Mouse (Mus musculus): ENCODE measurements around the gene Setx. TPM values are rescaled to one million over a fixed set of nuclear protein-coding genes. Genes with fewer than 3 reads are reported as not detected.

Setx gene
- total RNA-seq, 2 experiments from 2014 or later = 48.1 to 49.4 TPM

- peak; percentile 61 to 73 for DNase-seq (ENCODE audit: low spot score in 2 of 2)
Observed at GRCm38 (mm10) chr2:29216286-29217012, 92.5 kb downstream of the Setx start.

GRCm38 (mm10) chr2:29217042-29217441 lies 93.1 kb downstream of the Setx start:
- DNase-seq (ENCODE audit: low spot score in 2 of 2) = no peak

- DNase-seq (ENCODE audit: low spot score in 2 of 2) = peak; percentile 80 to 83
Observed at GRCm38 (mm10) chr2:29217897-29218296, 93.9 kb downstream of the Setx start.

GRCm38 (mm10) chr2:29218831-29219230 lies 94.8 kb downstream of the Setx start:
- no peak for DNase-seq (ENCODE audit: low spot score in 2 of 2)

GRCm38 (mm10) chr2:29222302-29222701 lies 98.3 kb downstream of the Setx start:
- DNase-seq (ENCODE audit: low spot score in 2 of 2) = no peak

GRCm38 (mm10) chr2:29223591-29224262 lies 99.7 kb downstream of the Setx start:
- DNase-seq (ENCODE audit: low spot score in 2 of 2) = no peak

- DNase-seq (ENCODE audit: low spot score in 2 of 2) = no peak
Observed at GRCm38 (mm10) chr2:29226671-29227070, 102.7 kb downstream of the Setx start.

- peak; percentile 54 to 56 for DNase-seq (ENCODE audit: low spot score in 2 of 2)
Observed at GRCm38 (mm10) chr2:29230191-29230835, 106.3 kb downstream of the Setx start.

Other genes with a start within 250 kb of the Setx start
- gene Barhl1, start 207.5 kb upstream of the Setx start, total RNA-seq (2021) = under 1 TPM; 0.20 to 0.23 TPM
- 1 to 10 TPM in 1 of 2 experiments, under 1 TPM in 1; 0.64 to 1.2 TPM for gene Cfap77, start 69.1 kb upstream of the Setx start, total RNA-seq (2021)
- 10 to 100 TPM; 10.5 to 12.0 TPM for gene Ttf1, start 63.9 kb upstream of the Setx start, total RNA-seq (2021)
- gene Ntng2, start 128.8 kb downstream of the Setx start, total RNA-seq (2021) = 100 to 1,000 TPM; 134 to 147 TPM
- 10 to 100 TPM; 39.5 to 41.5 TPM for gene Med27, start 222.6 kb downstream of the Setx start, total RNA-seq (2021)